Mouse (Mus musculus) forebrain, postnatal 0 days (tissue): ENCODE data around the gene Tsc22d1. TPM values are rescaled to one million over a fixed set of nuclear protein-coding genes. Genes with fewer than 3 reads are reported as not detected.

Source experiments
- ATAC-seq: fragments of 200-750 bp; cut with Nextera tagmentation; 2 replicates; pipeline ENCODE4 v1.8.0; 2017; ENCODE audit warnings: mild to moderate bottlenecking, moderate library complexity
- DNase-seq: peaks from one replicate; pipeline ENCODE4 v3.0.0-alpha.2; 2015
- H3K27ac ChIP-seq: fragments of 300-500 bp; sonication (generic); 2 replicates; pipeline ENCODE4 v1.5.1; 2014; ENCODE audit warnings: low read depth, mild to moderate bottlenecking, antibody characterized with exemption, low read length, moderate library complexity, mixed read lengths
- H3K27me3 ChIP-seq: fragments of 300-500 bp; sonication (generic); 2 replicates; pipeline ENCODE4 v1.6.1; 2014; ENCODE audit warnings: mild to moderate bottlenecking, low read length, mixed read lengths; ENCODE audit not compliant: insufficient read depth
- H3K36me3 ChIP-seq: fragments of 300-500 bp; sonication (generic); 2 replicates; pipeline ENCODE4 v1.6.1; 2014; ENCODE audit warnings: mild to moderate bottlenecking, moderate library complexity; ENCODE audit not compliant: insufficient read depth
- H3K4me1 ChIP-seq: fragments of 300-500 bp; sonication (generic); 2 replicates; pipeline ENCODE4 v1.6.1; 2014; ENCODE audit warnings: antibody characterized with exemption; ENCODE audit not compliant: insufficient read depth
- H3K4me2 ChIP-seq: fragments of 300-500 bp; sonication (generic); 2 replicates; pipeline ENCODE4 v1.6.1; 2014; ENCODE audit warnings: low read depth, mild to moderate bottlenecking, moderate library complexity
- H3K4me3 ChIP-seq: fragments of 300-500 bp; sonication (generic); 2 replicates; pipeline ENCODE4 v1.5.1; 2014; ENCODE audit warnings: low read depth, low read length, mixed read lengths
- H3K9ac ChIP-seq: fragments of 300-500 bp; sonication (generic); 2 replicates; pipeline ENCODE4 v1.6.1; 2014; ENCODE audit warnings: mild to moderate bottlenecking
- H3K9me3 ChIP-seq: fragments of 300-500 bp; sonication (generic); 2 replicates; pipeline ENCODE4 v1.6.1; 2016; ENCODE audit warnings: low read length
- CTCF ChIP-seq: sonication (generic); IDR thresholded peaks from 2 replicates; pipeline ENCODE4 v1.5.1; 2016; ENCODE audit warnings: antibody characterized with exemption, control low read depth, low read depth
- WGBS: fragments of 180-500 bp; shearing (Covaris S2); extraction: QIAGEN DNeasy Blood & Tissue Kit; methylation state at CpG from one replicate; pipeline ENCODE4 v1.1.7; 2014; 5-methylcytosine and 5-hydroxymethylcytosine counted together
- polyA plus RNA-seq: library from polyadenylated mRNA; unstranded; fragments of >200 nt; fragmentation: Nextera tagmentation; extraction: Ambion mirVana; gene quantifications from 2 replicates; pipeline ENCODE4 v1.2.1, GENCODE M21; 2015
- total RNA-seq: library from RNA; depleted of rRNA; stranded (reverse); fragments of >200 nt; gene quantifications from 2 replicates; pipeline ENCODE4 v1.2.3, GENCODE M21; 2014

The Tsc22d1 gene
- total and polyA plus RNA-seq, 2 experiments from 2014 or later: 575 to 725 TPM

GRCm38 (mm10) chr14:76495022-76495421 is 80.3 kb downstream of the Tsc22d1 start:
- no peak overlapping the region for H3K4me2 ChIP-seq
- H3K9me3 ChIP-seq: no peaks in the 10 kb centered on the region
- no peak for DNase-seq
- H3K9ac ChIP-seq: no peak overlapping the region
- no peaks in the 10 kb centered on the region for H3K4me1 ChIP-seq
- H3K27ac ChIP-seq: no peak overlapping the region
- ATAC-seq: no peak
- H3K36me3 ChIP-seq: peaks cover 5% of the 10 kb centered on the region; the same call in 1 of the 2 replicates
- no peaks in the 10 kb centered on the region for H3K27me3 ChIP-seq
- H3K4me3 ChIP-seq: no peak overlapping the region
- TF ChIP-seq CTCF: no peak
- WGBS: 67% methylated on average over 5 of the region's 5 CpGs

- peak; percentile 18; the same call in 1 of the 2 replicates for ATAC-seq
These were observed 82.4 kb downstream of the Tsc22d1 start for GRCm38 (mm10) chr14:76497187-76497586.

GRCm38 (mm10) chr14:76498210-76498609 is 83.4 kb downstream of the Tsc22d1 start:
- no peak for TF ChIP-seq CTCF
- Histone ChIP-seq H3K36me3 (peaks cover 5% of the 10 kb centered on the region; the same call in 1 of the 2 replicates), H3K27ac (no peak overlapping the region), H3K4me3 (no peak overlapping the region), H3K9me3 (no peaks in the 10 kb centered on the region), H3K9ac (no peak overlapping the region), H3K27me3 (no peaks in the 10 kb centered on the region), H3K4me2 (no peak overlapping the region), H3K4me1 (no peaks in the 10 kb centered on the region)
- WGBS: 52% methylated on average over 7 of the region's 7 CpGs
- DNase-seq (no peak), ATAC-seq (no peak)

More at GRCm38 (mm10) chr14:76497187-76497586, 82.4 kb downstream of the Tsc22d1 start:
- no peak overlapping the region for H3K4me3 ChIP-seq
- no peaks in the 10 kb centered on the region for H3K27me3 ChIP-seq
- no peaks in the 10 kb centered on the region for H3K4me1 ChIP-seq
- no peaks in the 10 kb centered on the region for H3K9me3 ChIP-seq
- peaks cover 5% of the 10 kb centered on the region; the same call in 1 of the 2 replicates for H3K36me3 ChIP-seq
- no peak for TF ChIP-seq CTCF
- no peak overlapping the region for H3K27ac ChIP-seq
- 18% methylated on average over 9 of the region's 9 CpGs for WGBS
- no peak overlapping the region for H3K4me2 ChIP-seq
- no peak for DNase-seq
- no peak overlapping the region for H3K9ac ChIP-seq

GRCm38 (mm10) chr14:76499492-76499891 is 84.7 kb downstream of the Tsc22d1 start:
- Histone ChIP-seq H3K4me3 (no peak overlapping the region), H3K27me3 (no peaks in the 10 kb centered on the region), H3K4me1 (no peaks in the 10 kb centered on the region), H3K4me2 (no peak overlapping the region), H3K9ac (no peak overlapping the region), H3K27ac (no peak overlapping the region), H3K36me3 (peaks cover under 1% of the 10 kb centered on the region; the same call in 1 of the 2 replicates), H3K9me3 (no peaks in the 10 kb centered on the region)
- WGBS: 88% methylated on average over 6 of the region's 6 CpGs
- TF ChIP-seq CTCF: no peak
- DNase-seq (no peak), ATAC-seq (no peak)

GRCm38 (mm10) chr14:76500036-76500435 is 85.3 kb downstream of the Tsc22d1 start:
- H3K27me3 ChIP-seq: no peaks in the 10 kb centered on the region
- 48% methylated on average over 5 of the region's 5 CpGs for WGBS
- H3K4me2 ChIP-seq: no peak overlapping the region
- no peak overlapping the region for H3K4me3 ChIP-seq
- H3K9me3 ChIP-seq: no peaks in the 10 kb centered on the region
- no peaks in the 10 kb centered on the region for H3K36me3 ChIP-seq
- no peak for TF ChIP-seq CTCF
- ATAC-seq (no peak), DNase-seq (no peak)
- no peak overlapping the region for H3K9ac ChIP-seq
- no peak overlapping the region for H3K27ac ChIP-seq
- H3K4me1 ChIP-seq: no peaks in the 10 kb centered on the region

GRCm38 (mm10) chr14:76503231-76503851 is 88.6 kb downstream of the Tsc22d1 start:
- DNase-seq (peak; percentile 80), ATAC-seq (no peak)
- Histone ChIP-seq H3K27me3 (no peaks in the 10 kb centered on the region), H3K4me2 (peak overlapping the region; percentile 85), H3K9me3 (no peaks in the 10 kb centered on the region), H3K9ac (peak overlapping the region; percentile 93), H3K36me3 (peaks cover 10% of the 10 kb centered on the region; the same call in 1 of the 2 replicates), H3K4me1 (peaks cover 4% of the 10 kb centered on the region; the same call in 1 of the 2 replicates), H3K4me3 (peak overlapping the region; percentile 65), H3K27ac (peak overlapping the region; percentile 99)
- peak; percentile 73 for TF ChIP-seq CTCF
- 3% methylated on average over 13 of the region's 13 CpGs for WGBS

- peak overlapping the region; percentile 65 for H3K4me3 ChIP-seq
- H3K27ac ChIP-seq: peak overlapping the region; percentile 99
- peak; percentile 40; the same call in 1 of the 2 replicates for TF ChIP-seq CTCF
- H3K36me3 ChIP-seq: peaks cover 10% of the 10 kb centered on the region; the same call in 1 of the 2 replicates
- ATAC-seq: peak; percentile 93
- no peaks in the 10 kb centered on the region for H3K9me3 ChIP-seq
- peak overlapping the region; percentile 93 for H3K9ac ChIP-seq
- under 1% methylated on average over 43 of the region's 52 CpGs for WGBS
- peak overlapping the region; percentile 85 for H3K4me2 ChIP-seq
- peak; percentile 98 for DNase-seq
- no peaks in the 10 kb centered on the region for H3K27me3 ChIP-seq
- H3K4me1 ChIP-seq: peaks cover 4% of the 10 kb centered on the region; the same call in 1 of the 2 replicates
These were observed 89.5 kb downstream of the Tsc22d1 start for GRCm38 (mm10) chr14:76504121-76504737.
